Mouse (Mus musculus) kidney, embryonic 14.5 days (tissue): ENCODE measurements at regions not wholly inside any gene's neighbourhood (a gene's known extent, or its start where the extent isn't known, plus 50 kb on each side); places are given as distances from the start of the nearest gene placed in this dataset.

ENCODE experiments used
- ATAC-seq: fragments of 200-750 bp; cut with Nextera tagmentation; 2 replicates; pipeline ENCODE4 v1.8.0; 2017; ENCODE audit warnings: moderate number of reproducible peaks, mild to moderate bottlenecking, moderate TSS enrichment, moderate library complexity; ENCODE audit not compliant: low FRiP score, low TSS enrichment
- H3K27ac ChIP-seq: fragments of 300-500 bp; sonication (generic); 2 replicates; pipeline ENCODE4 v1.5.1; 2014; ENCODE audit warnings: low read depth, mild to moderate bottlenecking, low read length, moderate library complexity, mixed read lengths
- H3K27me3 ChIP-seq: fragments of 300-500 bp; sonication (generic); 2 replicates; pipeline ENCODE4 v1.6.1; 2014; ENCODE audit warnings: mild to moderate bottlenecking, low read length; ENCODE audit not compliant: control insufficient read depth, insufficient read depth
- H3K36me3 ChIP-seq: fragments of 300-500 bp; sonication (generic); 2 replicates; pipeline ENCODE4 v1.6.1; 2014; ENCODE audit warnings: low read length, mixed read lengths; ENCODE audit not compliant: control insufficient read depth, insufficient read depth
- H3K4me1 ChIP-seq: fragments of 300-500 bp; sonication (generic); 2 replicates; pipeline ENCODE4 v1.6.1; 2014; ENCODE audit warnings: low read length, mixed read lengths; ENCODE audit not compliant: control insufficient read depth, insufficient read depth
- H3K4me2 ChIP-seq: fragments of 300-500 bp; sonication (generic); replicated peaks from 2 replicates; pipeline ENCODE4 v1.6.1; 2014; ENCODE audit warnings: low read depth, mild to moderate bottlenecking, low read length
- H3K4me3 ChIP-seq: fragments of 300-500 bp; sonication (generic); 2 replicates; pipeline ENCODE4 v1.5.1; 2014; ENCODE audit warnings: mild to moderate bottlenecking, low read length
- H3K9ac ChIP-seq: fragments of 300-500 bp; sonication (generic); 2 replicates; pipeline ENCODE4 v1.6.1; 2014; ENCODE audit warnings: low read depth, mild to moderate bottlenecking, low read length, moderate library complexity
- H3K9me3 ChIP-seq: fragments of 300-500 bp; sonication (generic); 2 replicates; pipeline ENCODE4 v1.6.1; 2016; ENCODE audit warnings: low read length; ENCODE audit not compliant: control insufficient read depth
- WGBS: fragments of 180-500 bp; shearing (Covaris S2); extraction: QIAGEN DNeasy Blood & Tissue Kit; methylation state at CpG from one replicate; pipeline ENCODE4 v1.1.7; 2014; 5-methylcytosine and 5-hydroxymethylcytosine counted together

DNA sequence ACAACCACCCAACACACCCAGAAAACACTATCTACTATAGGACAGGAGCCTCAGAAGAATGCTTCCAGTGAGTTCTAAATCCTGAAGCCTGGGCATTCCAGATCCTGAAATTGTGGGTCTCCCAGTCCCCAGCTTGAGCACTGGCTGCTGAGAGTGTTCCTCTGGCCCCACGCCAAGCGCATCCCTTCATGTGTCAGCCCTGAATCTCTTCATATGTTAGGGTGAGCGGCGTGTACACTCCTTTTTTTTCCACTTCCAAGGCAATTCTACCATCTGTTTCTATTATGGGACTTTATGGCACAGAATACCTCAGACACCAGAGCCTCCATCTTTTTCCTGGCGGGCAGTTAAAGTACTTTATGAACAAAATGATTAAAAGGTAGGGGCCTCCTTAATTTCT, 451.8 kb downstream of the Tshz3 start:
- H3K4me1 ChIP-seq = no peaks in the 10 kb centered on the region
- 83% methylated on average over 5 of the region's 5 CpGs for WGBS
- ATAC-seq = no peak
- no peaks in the 10 kb centered on the region for H3K9me3 ChIP-seq
- H3K27ac ChIP-seq = no peak overlapping the region
- no peak overlapping the region for H3K9ac ChIP-seq
- H3K27me3 ChIP-seq = no peaks in the 10 kb centered on the region
- H3K4me2 ChIP-seq = no peak overlapping the region
- no peak overlapping the region for H3K4me3 ChIP-seq
- no peaks in the 10 kb centered on the region for H3K36me3 ChIP-seq

DNA sequence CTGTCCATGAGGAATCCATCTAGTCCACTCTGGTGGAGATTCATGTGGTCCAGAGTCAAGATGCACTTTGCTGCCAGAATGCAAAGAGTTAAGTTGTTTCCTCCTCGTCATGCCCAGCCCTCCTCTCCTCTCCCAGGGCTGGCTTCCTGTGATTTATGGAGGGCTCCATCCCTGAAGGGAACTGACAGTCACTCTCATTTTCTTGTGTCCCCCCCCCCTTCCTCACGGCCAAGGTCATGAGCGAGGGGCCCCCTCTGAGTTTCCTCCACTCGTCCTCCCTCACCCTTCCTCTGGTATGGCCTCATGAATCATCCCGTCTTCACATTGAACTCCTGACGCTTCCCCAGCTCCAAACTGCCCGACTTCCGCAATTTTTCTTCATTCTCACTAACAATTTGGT, 461.9 kb downstream of the Tshz3 start:
- Histone ChIP-seq H3K4me2 (peak overlapping the region; percentile 2; the same call in 1 of the 2 replicates), H3K9ac (no peak overlapping the region), H3K4me3 (no peak overlapping the region), H3K9me3 (no peaks in the 10 kb centered on the region), H3K27ac (no peak overlapping the region), H3K36me3 (no peaks in the 10 kb centered on the region), H3K4me1 (no peaks in the 10 kb centered on the region), H3K27me3 (no peaks in the 10 kb centered on the region)
- WGBS = 10% methylated on average over 8 of the region's 8 CpGs
- ATAC-seq = peak; percentile 60; the same call in 1 of the 2 replicates

DNA sequence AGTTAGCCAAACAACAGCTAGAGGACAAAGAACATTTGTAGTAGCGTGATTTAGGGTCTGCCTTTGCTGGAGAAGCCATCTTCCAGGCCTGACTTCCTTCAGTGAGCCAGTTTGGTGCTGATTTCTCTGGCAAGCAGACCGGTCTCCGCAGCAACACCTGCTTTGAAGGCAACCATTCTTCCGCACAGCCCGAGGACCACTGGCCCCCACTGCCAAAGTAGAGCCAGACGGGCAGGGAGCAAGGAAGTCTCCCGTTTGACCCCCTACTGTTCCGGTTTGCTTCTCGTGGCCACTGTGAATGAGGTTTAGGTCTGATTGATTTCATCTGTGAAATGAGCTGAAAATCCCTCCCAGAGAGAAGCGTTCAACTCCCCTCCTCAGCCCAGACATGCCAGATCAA, 471.0 kb downstream of the Tshz3 start:
- no peak overlapping the region for H3K9ac ChIP-seq
- H3K9me3 ChIP-seq = 0 out of 2 replicates have a peak, but pooled peaks cover 2% of the 10 kb centered on the region

DNA sequence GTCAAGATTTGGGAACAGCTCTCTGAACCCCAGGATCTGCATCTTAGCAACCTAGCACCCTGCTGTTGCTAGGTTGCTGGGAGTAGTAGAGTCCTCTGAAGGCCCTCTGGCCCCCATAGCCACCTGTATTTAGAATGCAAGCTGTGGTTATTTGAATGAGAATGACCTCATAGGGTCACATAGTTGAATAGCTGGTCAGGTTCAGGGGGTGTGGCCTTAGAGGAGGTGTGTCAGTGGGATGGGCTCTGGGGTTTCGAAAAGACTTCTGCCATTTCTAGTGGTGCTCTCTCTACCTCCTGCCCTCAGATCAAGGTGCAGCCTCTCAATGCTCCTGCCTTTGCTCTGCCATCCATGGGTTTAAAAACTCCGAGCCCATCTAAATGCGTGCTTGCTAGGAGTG, 477.8 kb downstream of the Tshz3 start:
- no peak for ATAC-seq
- H3K36me3 ChIP-seq = no peaks in the 10 kb centered on the region
- H3K4me1 ChIP-seq = peaks cover 10% of the 10 kb centered on the region
- H3K4me2 ChIP-seq = no peak overlapping the region
- no peak overlapping the region for H3K27ac ChIP-seq
- no peak overlapping the region for H3K4me3 ChIP-seq
- no peak overlapping the region for H3K9ac ChIP-seq
- no peaks in the 10 kb centered on the region for H3K9me3 ChIP-seq
- WGBS = 94% methylated on average over 3 of the region's 3 CpGs
- H3K27me3 ChIP-seq = no peaks in the 10 kb centered on the region

More for the DNA sequence above, 471.0 kb downstream of the Tshz3 start:
- ATAC-seq = no peak
- WGBS = 47% methylated on average over 10 of the region's 10 CpGs
- Histone ChIP-seq H3K4me3 (no peak overlapping the region), H3K4me2 (no peak overlapping the region), H3K36me3 (no peaks in the 10 kb centered on the region), H3K27me3 (no peaks in the 10 kb centered on the region), H3K27ac (no peak overlapping the region), H3K4me1 (no peaks in the 10 kb centered on the region)

GRCm38 (mm10) chr7:37178256-37178655, 480.3 kb downstream of the Tshz3 start:
- Histone ChIP-seq H3K4me2 (no peak overlapping the region), H3K9ac (no peak overlapping the region), H3K4me1 (peaks cover 17% of the 10 kb centered on the region), H3K36me3 (no peaks in the 10 kb centered on the region), H3K27ac (no peak overlapping the region), H3K9me3 (no peaks in the 10 kb centered on the region), H3K4me3 (no peak overlapping the region), H3K27me3 (no peaks in the 10 kb centered on the region)
- WGBS = 52% methylated on average over 4 of the region's 4 CpGs
- no peak for ATAC-seq

GRCm38 (mm10) chr7:37179907-37180306, 482.0 kb downstream of the Tshz3 start:
- no peak overlapping the region for H3K27ac ChIP-seq
- H3K27me3 ChIP-seq = no peaks in the 10 kb centered on the region
- no peak overlapping the region for H3K9ac ChIP-seq
- no peak overlapping the region for H3K4me3 ChIP-seq
- peaks cover 17% of the 10 kb centered on the region for H3K4me1 ChIP-seq
- no peaks in the 10 kb centered on the region for H3K9me3 ChIP-seq
- ATAC-seq = no peak
- H3K4me2 ChIP-seq = peak overlapping the region; percentile 38
- WGBS = 19% methylated on average over 10 of the region's 10 CpGs
- no peaks in the 10 kb centered on the region for H3K36me3 ChIP-seq

DNA sequence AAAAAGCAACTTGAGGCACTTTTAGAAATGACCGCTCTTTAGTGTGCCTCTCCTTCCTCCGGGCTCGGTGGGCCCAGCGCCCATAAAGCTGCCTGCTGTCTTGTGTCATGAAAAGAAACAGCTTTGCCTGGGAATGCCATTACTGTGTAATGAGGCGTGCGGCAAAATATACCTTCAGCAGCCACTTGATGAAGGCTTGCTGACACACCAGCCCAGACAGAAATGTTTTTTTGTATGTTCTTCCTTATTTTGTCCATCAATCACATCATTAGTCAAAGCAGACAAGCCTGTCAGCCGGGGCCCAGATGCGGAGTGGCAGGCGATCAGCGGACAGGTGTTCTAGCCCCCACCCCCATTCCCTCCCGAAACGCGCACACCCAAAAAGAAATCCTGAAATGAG, 482.5 kb downstream of the Tshz3 start:
- WGBS = 6% methylated on average over 13 of the region's 13 CpGs
- no peaks in the 10 kb centered on the region for H3K27me3 ChIP-seq
- no peak overlapping the region for H3K9ac ChIP-seq
- no peaks in the 10 kb centered on the region for H3K9me3 ChIP-seq
- H3K27ac ChIP-seq = no peak overlapping the region
- H3K36me3 ChIP-seq = no peaks in the 10 kb centered on the region
- peaks cover 17% of the 10 kb centered on the region for H3K4me1 ChIP-seq
- ATAC-seq = peak; percentile 73
- H3K4me3 ChIP-seq = no peak overlapping the region; the same call in 1 of the 2 replicates
- peak overlapping the region; percentile 38 for H3K4me2 ChIP-seq

DNA sequence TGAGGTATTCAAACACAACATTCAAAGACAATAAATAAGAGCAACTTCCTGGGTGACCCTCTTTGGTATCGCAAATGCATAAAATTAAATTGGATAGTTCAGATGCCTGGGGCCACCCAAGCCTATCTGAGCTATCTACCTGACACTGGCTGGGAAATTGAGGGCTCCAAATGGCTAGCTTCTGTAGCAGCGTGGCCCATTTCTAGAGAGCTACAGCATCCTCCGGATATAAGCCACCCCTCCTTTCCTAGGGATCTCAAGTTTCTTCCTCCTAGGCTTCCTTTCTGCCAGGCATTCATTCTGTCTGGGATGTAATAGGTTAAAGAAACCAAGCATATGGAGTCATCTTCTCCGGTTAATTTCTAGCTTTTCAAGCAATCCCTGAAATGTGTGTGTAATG, 483.2 kb downstream of the Tshz3 start:
- Histone ChIP-seq H3K9me3 (no peaks in the 10 kb centered on the region), H3K4me2 (0 out of 2 replicates have a peak overlapping the region, but pooled peaks have one; percentile 38), H3K27ac (no peak overlapping the region), H3K9ac (no peak overlapping the region), H3K27me3 (no peaks in the 10 kb centered on the region), H3K4me3 (no peak overlapping the region), H3K4me1 (peaks cover 17% of the 10 kb centered on the region), H3K36me3 (no peaks in the 10 kb centered on the region)
- peak; percentile 50; the same call in 1 of the 2 replicates for ATAC-seq
- WGBS = 27% methylated on average over 4 of the region's 4 CpGs

DNA sequence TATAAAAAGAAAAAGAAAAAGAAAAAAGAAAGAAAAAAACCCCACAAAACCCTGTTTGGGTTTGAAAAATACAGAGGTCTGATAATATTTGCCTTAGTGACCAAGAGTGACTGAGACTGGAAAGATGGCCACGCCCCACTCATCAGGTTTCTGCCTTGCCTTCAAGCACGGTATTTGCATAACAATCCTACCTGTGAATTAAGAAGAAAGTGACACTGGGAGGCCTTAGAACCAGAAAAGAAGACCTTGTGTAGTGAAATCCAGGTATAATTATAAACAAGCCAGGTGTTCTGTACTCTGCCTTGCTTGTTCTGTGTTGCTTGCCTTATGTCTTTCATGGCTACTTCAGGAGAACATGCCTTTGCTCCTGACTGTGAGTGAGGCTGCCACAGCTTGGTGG, 494.6 kb downstream of the Tshz3 start:
- H3K36me3 ChIP-seq = no peaks in the 10 kb centered on the region
- no peak overlapping the region for H3K9ac ChIP-seq
- 34% methylated on average over 2 of the region's 2 CpGs for WGBS
- ATAC-seq = no peak
- no peak overlapping the region for H3K4me2 ChIP-seq
- no peaks in the 10 kb centered on the region for H3K27me3 ChIP-seq
- H3K4me3 ChIP-seq = no peak overlapping the region
- H3K4me1 ChIP-seq = no peaks in the 10 kb centered on the region
- H3K9me3 ChIP-seq = no peaks in the 10 kb centered on the region
- no peak overlapping the region for H3K27ac ChIP-seq
